Mouse (Mus musculus): ENCODE measurements at regions not wholly inside any gene's neighbourhood (a gene's known extent, or its start where the extent isn't known, plus 50 kb on each side); places are given as distances from the start of the nearest gene placed in this dataset.

GRCm38 (mm10) chr15:31965542-31965941, 211.5 kb upstream of the Tas2r119 start:
- TF ChIP-seq EP300 (IDR thresholded peaks at IDR 0.05; ENCODE audit: low read depth) (no peak), CTCF (IDR thresholded peaks at IDR 0.05; ENCODE audit: low read depth) (no peak)
